Mouse (Mus musculus): ENCODE results near the gene Nsfl1c. TPM values are rescaled to one million over a fixed set of nuclear protein-coding genes. Genes with fewer than 3 reads are reported as not detected.
A peak's percentile ranks its signal among the peaks of the same experiment; 100 is the strongest.

Gene Nsfl1c
- polyA plus RNA-seq, 1 experiment from 2014 or later = 92.8 TPM

DNA sequence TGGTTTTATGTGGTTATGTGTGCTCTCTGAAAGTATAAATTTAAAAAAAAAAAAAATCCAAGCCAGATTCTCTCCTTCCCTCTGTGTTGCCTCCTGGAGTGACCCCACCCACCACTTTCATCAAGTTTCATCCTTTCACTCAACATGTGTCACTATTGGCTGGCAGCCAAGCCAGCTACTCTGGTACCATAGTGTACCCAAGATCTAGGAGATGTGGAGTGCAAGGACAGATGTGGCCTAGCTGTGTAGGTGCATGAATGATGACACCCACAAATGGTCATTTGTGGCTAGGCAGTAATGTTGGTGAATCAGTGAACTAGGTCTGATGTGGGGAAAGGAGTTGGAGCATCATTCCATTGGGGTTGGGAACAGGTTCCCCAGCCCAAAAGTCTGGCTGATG is 35.2 kb downstream of the Nsfl1c start:
- peak; percentile 29; the same call in 1 of the 2 replicates for ATAC-seq
- Histone ChIP-seq H3K9me3 (ENCODE audit: control insufficient read depth) (no peaks in the 10 kb centered on the region), H3K4me1 (replicated peaks; ENCODE audit: control insufficient read depth, insufficient read depth, low read length) (0 out of 2 replicates have a peak, but pooled peaks cover 4% of the 10 kb centered on the region), H3K27ac (ENCODE audit: low read depth, low read length) (no peak overlapping the region), H3K36me3 (ENCODE audit: control insufficient read depth, insufficient read depth) (no peaks in the 10 kb centered on the region), H3K4me3 (ENCODE audit: low read depth, low read length) (no peak overlapping the region), H3K9ac (ENCODE audit: low read depth, low read length) (no peak overlapping the region), H3K4me2 (replicated peaks; ENCODE audit: low read depth) (no peak overlapping the region), H3K27me3 (replicated peaks; ENCODE audit: control insufficient read depth, insufficient read depth, low read length) (no peaks in the 10 kb centered on the region)
- no peak for TF ChIP-seq CTCF (IDR thresholded peaks at IDR 0.05; ENCODE audit: low read depth)

DNA sequence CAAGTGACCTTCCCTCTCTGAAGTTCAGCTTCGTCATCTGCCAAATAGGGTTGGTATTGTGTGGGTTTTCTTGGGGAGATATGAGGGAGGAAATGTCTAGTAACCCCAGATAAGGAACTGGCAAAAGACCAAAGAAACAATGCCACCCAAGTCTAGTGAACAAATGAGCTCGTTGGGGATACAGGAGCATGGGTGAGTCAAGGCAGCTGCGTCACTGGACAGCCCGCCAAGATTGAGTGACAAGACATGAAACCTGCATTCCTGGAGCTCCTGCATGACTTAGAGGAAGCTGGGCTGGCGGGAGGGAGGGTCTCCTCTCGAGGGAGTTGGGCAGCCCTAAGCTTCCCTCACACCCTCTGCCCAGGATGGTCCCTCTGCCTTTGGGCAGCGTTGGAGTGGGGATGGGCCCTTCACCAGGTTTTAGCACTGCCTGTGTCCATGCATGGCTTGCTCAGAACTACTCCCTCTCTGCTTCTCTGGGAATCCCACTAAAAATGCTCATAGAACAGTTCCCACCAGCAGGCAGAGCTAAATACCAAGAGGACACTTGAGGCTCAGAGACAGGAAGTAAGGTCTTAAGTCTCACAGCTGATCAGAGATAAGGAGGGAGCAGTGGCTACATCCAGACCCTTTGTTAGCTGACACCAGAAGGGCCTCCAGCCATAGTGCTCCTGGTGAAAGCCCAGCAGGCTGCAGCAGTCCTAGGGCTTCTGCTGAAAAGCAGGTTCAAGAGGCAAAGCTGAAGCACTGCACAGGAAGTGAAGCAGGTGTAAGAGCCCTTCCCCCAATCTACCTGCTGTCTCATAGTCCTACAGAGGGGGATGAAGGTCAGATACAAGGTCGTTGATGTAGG is 36.6 kb downstream of the Nsfl1c start:
- Histone ChIP-seq H3K9ac (ENCODE audit: low read depth, low read length) (no peak overlapping the region), H3K4me2 (replicated peaks; ENCODE audit: low read depth) (no peak overlapping the region), H3K27me3 (replicated peaks; ENCODE audit: control insufficient read depth, insufficient read depth, low read length) (no peaks in the 10 kb centered on the region), H3K9me3 (ENCODE audit: control insufficient read depth) (no peaks in the 10 kb centered on the region), H3K4me1 (replicated peaks; ENCODE audit: control insufficient read depth, insufficient read depth, low read length) (0 out of 2 replicates have a peak, but pooled peaks cover 4% of the 10 kb centered on the region), H3K4me3 (ENCODE audit: low read depth, low read length) (no peak overlapping the region), H3K27ac (ENCODE audit: low read depth, low read length) (no peak overlapping the region), H3K36me3 (ENCODE audit: control insufficient read depth, insufficient read depth) (no peaks in the 10 kb centered on the region)
- ATAC-seq = no peak
- WGBS = 50% methylated on average over 8 of the region's 8 CpGs
- peak; percentile 39 for TF ChIP-seq CTCF (IDR thresholded peaks at IDR 0.05; ENCODE audit: low read depth)

DNA sequence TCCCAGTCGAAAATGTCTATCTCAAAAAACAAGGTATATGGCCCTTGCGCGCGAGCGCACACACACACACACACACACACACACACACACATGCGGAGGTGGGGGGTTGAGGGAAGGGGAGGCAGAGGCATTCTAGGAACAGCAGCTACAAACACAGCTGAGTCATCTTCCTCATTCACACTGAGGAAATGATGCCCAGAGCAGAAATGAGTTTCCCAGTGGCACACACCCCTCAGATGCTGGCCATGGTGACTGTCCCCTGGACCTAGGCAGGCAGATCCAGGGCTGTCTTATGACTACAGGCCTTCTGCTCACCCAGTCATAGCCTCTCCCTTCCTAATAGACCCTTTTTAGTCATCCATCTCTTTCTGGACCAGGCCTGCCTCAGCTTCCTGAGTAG is 39.6 kb downstream of the Nsfl1c start:
- no peaks in the 10 kb centered on the region for H3K36me3 ChIP-seq (ENCODE audit: control insufficient read depth, insufficient read depth)
- 81% methylated on average over 6 of the region's 6 CpGs for whole genome bisulfite sequencing
- H3K9me3 ChIP-seq (ENCODE audit: control insufficient read depth) = no peaks in the 10 kb centered on the region
- H3K4me2 ChIP-seq (replicated peaks; ENCODE audit: low read depth) = no peak overlapping the region
- H3K27me3 ChIP-seq (replicated peaks; ENCODE audit: control insufficient read depth, insufficient read depth, low read length) = no peaks in the 10 kb centered on the region
- 0 out of 2 replicates have a peak, but pooled peaks cover 6% of the 10 kb centered on the region for H3K4me1 ChIP-seq (replicated peaks; ENCODE audit: control insufficient read depth, insufficient read depth, low read length)
- no peak for ATAC-seq
- H3K4me3 ChIP-seq (ENCODE audit: low read depth, low read length) = no peak overlapping the region
- no peak for TF ChIP-seq CTCF (IDR thresholded peaks at IDR 0.05; ENCODE audit: low read depth)
- H3K27ac ChIP-seq (ENCODE audit: low read depth, low read length) = no peak overlapping the region
- H3K9ac ChIP-seq (ENCODE audit: low read depth, low read length) = no peak overlapping the region

DNA sequence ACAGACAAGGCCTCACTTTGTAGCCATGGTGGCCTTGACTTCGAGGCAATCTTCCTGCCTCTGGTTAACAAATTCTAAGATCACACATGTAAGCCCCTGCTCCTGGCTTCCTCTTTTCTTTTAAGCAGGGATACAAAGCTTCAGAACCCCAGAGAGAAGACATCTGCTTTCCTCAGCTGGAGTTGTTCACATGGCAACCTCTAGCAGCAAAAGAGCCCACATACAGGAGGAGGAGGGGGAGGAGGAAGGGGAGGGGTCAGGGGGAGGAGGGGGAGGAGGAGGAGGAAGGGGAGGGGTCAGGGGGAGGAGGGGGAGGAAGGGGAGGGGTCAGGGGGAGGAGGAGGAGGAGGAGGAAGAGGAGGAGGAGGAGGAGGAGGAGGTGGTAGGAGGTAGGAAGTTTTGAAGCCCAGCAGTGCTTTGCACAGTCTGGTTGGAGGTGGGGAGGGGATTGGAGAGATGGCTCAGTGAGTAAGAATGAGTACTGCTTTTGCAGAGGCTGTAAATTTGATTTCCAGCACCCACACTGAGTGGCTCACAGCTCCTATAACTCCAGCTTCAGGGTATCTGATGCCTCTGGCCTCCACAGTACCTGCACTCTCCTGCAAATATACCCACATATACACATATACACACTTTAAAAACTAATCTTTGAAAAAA is 42.1 kb downstream of the Nsfl1c start:
- no peak for TF ChIP-seq CTCF (IDR thresholded peaks at IDR 0.05; ENCODE audit: low read depth)
- peak; percentile 20; the same call in 1 of the 2 replicates for ATAC-seq
- Histone ChIP-seq H3K36me3 (ENCODE audit: control insufficient read depth, insufficient read depth) (no peaks in the 10 kb centered on the region), H3K4me1 (replicated peaks; ENCODE audit: control insufficient read depth, insufficient read depth, low read length) (0 out of 2 replicates have a peak, but pooled peaks cover 3% of the 10 kb centered on the region), H3K4me3 (ENCODE audit: low read depth, low read length) (no peak overlapping the region), H3K9me3 (ENCODE audit: control insufficient read depth) (no peaks in the 10 kb centered on the region), H3K27ac (ENCODE audit: low read depth, low read length) (no peak overlapping the region), H3K27me3 (replicated peaks; ENCODE audit: control insufficient read depth, insufficient read depth, low read length) (no peaks in the 10 kb centered on the region), H3K4me2 (replicated peaks; ENCODE audit: low read depth) (0 out of 2 replicates have a peak overlapping the region, but pooled peaks have one; percentile 0), H3K9ac (ENCODE audit: low read depth, low read length) (no peak overlapping the region)
- WGBS = 62% methylated on average over 1 of the region's 1 CpGs

DNA sequence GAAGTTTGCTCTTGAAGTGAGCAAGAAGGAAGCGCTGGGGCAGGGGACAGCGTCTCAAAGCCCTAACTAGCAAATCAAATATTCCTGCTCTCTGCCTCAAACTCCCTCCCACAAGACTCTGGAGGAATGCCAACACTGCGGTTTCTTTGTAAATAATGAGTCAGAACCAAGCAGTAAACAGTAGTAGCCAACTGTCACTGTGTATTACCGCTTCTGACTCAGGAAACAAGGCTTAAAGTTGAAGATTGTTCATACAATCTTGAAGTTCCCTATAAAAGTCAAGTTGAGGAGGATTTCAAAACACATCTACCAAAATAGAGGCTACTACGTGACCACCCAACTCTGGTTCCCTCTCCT is 42.6 kb downstream of the Nsfl1c start:
- peak; percentile 53; the same call in 1 of the 2 replicates for ATAC-seq
- WGBS = 28% methylated on average over 5 of the region's 5 CpGs
- Histone ChIP-seq H3K27ac (ENCODE audit: low read depth, low read length) (no peak overlapping the region), H3K4me1 (replicated peaks; ENCODE audit: control insufficient read depth, insufficient read depth, low read length) (0 out of 2 replicates have a peak, but pooled peaks cover 5% of the 10 kb centered on the region), H3K36me3 (ENCODE audit: control insufficient read depth, insufficient read depth) (no peaks in the 10 kb centered on the region), H3K4me3 (ENCODE audit: low read depth, low read length) (no peak overlapping the region), H3K9ac (ENCODE audit: low read depth, low read length) (no peak overlapping the region), H3K9me3 (ENCODE audit: control insufficient read depth) (no peaks in the 10 kb centered on the region), H3K27me3 (replicated peaks; ENCODE audit: control insufficient read depth, insufficient read depth, low read length) (no peaks in the 10 kb centered on the region), H3K4me2 (replicated peaks; ENCODE audit: low read depth) (0 out of 2 replicates have a peak overlapping the region, but pooled peaks have one; percentile 0)
- TF ChIP-seq CTCF (IDR thresholded peaks at IDR 0.05; ENCODE audit: low read depth) = no peak

DNA sequence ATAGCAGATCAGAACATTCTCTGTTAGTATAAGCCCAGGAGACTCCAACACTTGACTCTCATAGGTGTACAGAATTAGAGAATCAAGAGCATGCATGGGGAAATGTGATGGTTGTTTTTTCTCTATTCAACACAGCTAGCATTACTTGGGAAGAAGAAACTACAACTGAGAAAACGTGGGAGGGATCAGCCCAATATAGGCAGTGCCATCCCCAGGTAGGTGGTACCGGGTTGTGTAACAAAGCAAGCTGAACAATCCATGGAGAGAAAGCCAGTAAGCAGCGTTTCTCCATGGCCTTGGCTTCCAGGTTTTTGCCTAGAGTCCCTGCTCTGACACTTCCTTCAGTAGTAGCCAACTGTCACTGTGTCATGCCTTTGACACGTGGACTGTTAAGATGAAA is 44.7 kb downstream of the Nsfl1c start:
- Histone ChIP-seq H3K4me2 (replicated peaks; ENCODE audit: low read depth) (no peak overlapping the region), H3K4me1 (replicated peaks; ENCODE audit: control insufficient read depth, insufficient read depth, low read length) (0 out of 2 replicates have a peak, but pooled peaks cover 7% of the 10 kb centered on the region), H3K27ac (ENCODE audit: low read depth, low read length) (no peak overlapping the region), H3K27me3 (replicated peaks; ENCODE audit: control insufficient read depth, insufficient read depth, low read length) (no peaks in the 10 kb centered on the region), H3K36me3 (ENCODE audit: control insufficient read depth, insufficient read depth) (no peaks in the 10 kb centered on the region), H3K9ac (ENCODE audit: low read depth, low read length) (no peak overlapping the region), H3K4me3 (ENCODE audit: low read depth, low read length) (no peak overlapping the region), H3K9me3 (ENCODE audit: control insufficient read depth) (no peaks in the 10 kb centered on the region)
- no peak for ATAC-seq
- TF ChIP-seq CTCF (IDR thresholded peaks at IDR 0.05; ENCODE audit: low read depth) = no peak
- 69% methylated on average over 4 of the region's 4 CpGs for WGBS

Data from intestine, postnatal 0 days (tissue).